Mouse (Mus musculus) embryonic fibroblast, embryonic 13.5 days (primary cell): ENCODE results near the gene Utp6.

ENCODE experiments used
- CTCF ChIP-seq: IDR thresholded peaks from 2 replicates; pipeline ENCODE4 v1.5.1; 2011; ENCODE audit warnings: mild to moderate bottlenecking, control low read depth, low read length, moderate library complexity, borderline replicate concordance; ENCODE audit not compliant: insufficient read depth
- POLR2A ChIP-seq: IDR thresholded peaks from 2 replicates; pipeline ENCODE4 v1.6.1; 2011; ENCODE audit warnings: low read depth, mild to moderate bottlenecking, control low read depth, low read length, moderate library complexity

- TF ChIP-seq POLR2A (no peak), CTCF (no peak)
Observed at GRCm38 (mm10) chr11:79920505-79921025, 41.6 kb downstream of the Utp6 start.
